Mouse (Mus musculus) embryo, embryonic 9.5 days (tissue): ENCODE data around the gene Usp2.

Experiments used
- DNase-seq: peaks from one replicate; pipeline ENCODE4 v3.0.0-alpha.2; 2017; ENCODE audit errors: extremely low spot score

The Usp2 gene

GRCm38 (mm10) chr9:44066785-44067225 is at the start of gene Usp2:
Gene Usp2 (plus strand): TSS chr9:44067021.
- DNase-seq = peak; percentile 100

- no peak for DNase-seq
Observed at GRCm38 (mm10) chr9:44017846-44018245, 49.0 kb upstream of the Usp2 start.

GRCm38 (mm10) chr9:44020001-44020400 is 46.8 kb upstream of the Usp2 start:
- DNase-seq = no peak

- no peak for DNase-seq
Observed at GRCm38 (mm10) chr9:44022100-44022847, 44.5 kb upstream of the Usp2 start.

GRCm38 (mm10) chr9:44024096-44024495 is 42.7 kb upstream of the Usp2 start:
- DNase-seq = no peak

- no peak for DNase-seq
Observed at GRCm38 (mm10) chr9:44029580-44030236, 37.1 kb upstream of the Usp2 start.

- no peak for DNase-seq
Observed at GRCm38 (mm10) chr9:44030646-44031045, 36.2 kb upstream of the Usp2 start.

- DNase-seq = no peak
Observed at GRCm38 (mm10) chr9:44031079-44031478, 35.7 kb upstream of the Usp2 start.

- no peak for DNase-seq
Observed at GRCm38 (mm10) chr9:44031946-44032345, 34.9 kb upstream of the Usp2 start.

- DNase-seq = no peak
Observed at GRCm38 (mm10) chr9:44033317-44033716, 33.5 kb upstream of the Usp2 start.

- no peak for DNase-seq
Observed at GRCm38 (mm10) chr9:44033957-44034727, 32.7 kb upstream of the Usp2 start.

- no peak for DNase-seq
Observed at GRCm38 (mm10) chr9:44037106-44037505, 29.7 kb upstream of the Usp2 start.

- DNase-seq = no peak
Observed at GRCm38 (mm10) chr9:44041511-44042395, 25.1 kb upstream of the Usp2 start.

- no peak for DNase-seq
Observed at GRCm38 (mm10) chr9:44042396-44042680, 24.5 kb upstream of the Usp2 start.

GRCm38 (mm10) chr9:44042836-44043707 is 23.7 kb upstream of the Usp2 start, which contains the start of gene Thy1:
Gene Thy1 (plus strand): TSS chr9:44043384.
- DNase-seq = peak; percentile 44

GRCm38 (mm10) chr9:44043708-44044425 is 23.0 kb upstream of the Usp2 start:
- DNase-seq = no peak

- DNase-seq = peak; percentile 7
Observed at GRCm38 (mm10) chr9:44044426-44045157, 22.2 kb upstream of the Usp2 start.

- DNase-seq = no peak
Observed at GRCm38 (mm10) chr9:44045158-44045883, 21.5 kb upstream of the Usp2 start.

GRCm38 (mm10) chr9:44045884-44046272 is 20.9 kb upstream of the Usp2 start:
- no peak for DNase-seq
